Mouse (Mus musculus) forelimb bud, embryonic 11.5 days (tissue): ENCODE measurements around the gene B3galt6.

Experiments used
- DNase-seq: peaks from one replicate; pipeline ENCODE4 v3.0.0-alpha.2; 2012; ENCODE audit warnings: low read depth, low spot score

Gene B3galt6

GRCm38 (mm10) chr4:155991211-155991907 lies 1.1 kb downstream of the B3galt6 start:
- no peak for DNase-seq

- DNase-seq = no peak
Measured at GRCm38 (mm10) chr4:155983788-155984187, 8.7 kb downstream of the B3galt6 start.

GRCm38 (mm10) chr4:155981436-155982082 lies 10.9 kb downstream of the B3galt6 start:
- DNase-seq = no peak

GRCm38 (mm10) chr4:155973239-155973638 lies 19.2 kb downstream of the B3galt6 start:
- no peak for DNase-seq

- DNase-seq = no peak
Measured at GRCm38 (mm10) chr4:155972651-155973050, 19.8 kb downstream of the B3galt6 start.

- no peak for DNase-seq
Measured at GRCm38 (mm10) chr4:155970286-155970685, 22.2 kb downstream of the B3galt6 start.

- no peak for DNase-seq
Measured at GRCm38 (mm10) chr4:155969043-155969653, 23.3 kb downstream of the B3galt6 start.

- no peak for DNase-seq
Measured at GRCm38 (mm10) chr4:155964396-155964795, 28.1 kb downstream of the B3galt6 start.

GRCm38 (mm10) chr4:155963106-155963505 lies 29.3 kb downstream of the B3galt6 start:
- no peak for DNase-seq

- peak; percentile 43 for DNase-seq
Measured at GRCm38 (mm10) chr4:155962167-155962971, 30.1 kb downstream of the B3galt6 start, which contains the start of gene C1qtnf12. Gene C1qtnf12, plus strand, starts transcription at chr4:155962318.

- peak; percentile 87 for DNase-seq
Measured at GRCm38 (mm10) chr4:155959275-155959674, 33.2 kb downstream of the B3galt6 start.

- DNase-seq = no peak
Measured at GRCm38 (mm10) chr4:155955491-155955890, 37.0 kb downstream of the B3galt6 start.

GRCm38 (mm10) chr4:155947094-155947493 lies 45.4 kb downstream of the B3galt6 start:
- no peak for DNase-seq

- DNase-seq = no peak
Measured at GRCm38 (mm10) chr4:155944271-155944670, 48.2 kb downstream of the B3galt6 start.

- peak; percentile 97 for DNase-seq
Measured at GRCm38 (mm10) chr4:155943534-155944249, 48.8 kb downstream of the B3galt6 start, which contains the start of gene Ube2j2. Gene Ube2j2, plus strand, starts transcription at chr4:155943831.

GRCm38 (mm10) chr4:155943049-155943452 lies 49.4 kb downstream of the B3galt6 start:
- DNase-seq = peak; percentile 6
